Mouse (Mus musculus) retina, postnatal 7 days (tissue): ENCODE measurements at regions not wholly inside any gene's neighbourhood (a gene's known extent, or its start where the extent isn't known, plus 50 kb on each side); places are given as distances from the start of the nearest gene placed in this dataset.
A peak's percentile ranks its signal among the peaks of the same experiment; 100 is the strongest.

Experiments used
- DNase-seq: peaks from one replicate; pipeline ENCODE4 v3.0.0-alpha.2; 2012; ENCODE audit warnings: low read depth, low spot score

GRCm38 (mm10) chr13:105503657-105504056 lies 60.2 kb downstream of the Htr1a start:
- DNase-seq: no peak

GRCm38 (mm10) chr13:105537981-105538680 lies 94.7 kb downstream of the Htr1a start:
- peak; percentile 4 for DNase-seq

GRCm38 (mm10) chr13:105573248-105573647 lies 129.8 kb downstream of the Htr1a start:
- DNase-seq: no peak

- DNase-seq: no peak
Measured at GRCm38 (mm10) chr13:105606450-105606849, 163.0 kb downstream of the Htr1a start.

GRCm38 (mm10) chr13:105619308-105619707 lies 175.9 kb downstream of the Htr1a start:
- no peak for DNase-seq

GRCm38 (mm10) chr13:105620867-105621266 lies 177.4 kb downstream of the Htr1a start:
- no peak for DNase-seq

- DNase-seq: no peak
Measured at GRCm38 (mm10) chr13:105628618-105629017, 185.2 kb downstream of the Htr1a start.

- no peak for DNase-seq
Measured at GRCm38 (mm10) chr13:105648617-105649016, 205.2 kb downstream of the Htr1a start.
